Mouse (Mus musculus): ENCODE data around the gene Pak2.

Pak2 gene

GRCm38 (mm10) chr16:32078991-32079511 lies at the start of gene Pak2:
Pak2 (minus strand) TSS chr16:32079342.
- peak; percentile 92 for DNase-seq (ENCODE audit: low read depth, low spot score)

DNA sequence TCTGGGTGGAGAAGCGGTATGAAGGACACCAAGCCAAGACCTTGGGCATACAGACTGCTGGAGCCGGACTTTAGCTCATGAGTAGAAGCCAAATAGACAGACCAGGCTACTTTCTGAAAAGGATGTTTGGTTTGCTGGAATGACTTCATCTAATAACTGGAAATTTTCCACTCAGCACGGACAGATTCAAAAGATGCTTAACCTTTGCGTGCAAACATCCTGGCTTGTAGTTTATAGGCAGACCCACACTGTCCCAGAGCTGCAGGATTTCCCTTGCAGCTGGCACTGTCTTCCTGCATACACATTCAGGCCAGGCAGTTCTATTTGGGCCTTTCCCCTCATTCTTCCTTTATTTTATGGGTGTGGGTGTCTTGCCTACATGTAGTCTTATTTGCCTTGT lies 47.9 kb upstream of the Pak2 start:
- no peak for DNase-seq (ENCODE audit: low read depth, low spot score)

GRCm38 (mm10) chr16:32125364-32125763 lies 46.2 kb upstream of the Pak2 start:
- DNase-seq (ENCODE audit: low read depth, low spot score) = peak; percentile 79

DNA sequence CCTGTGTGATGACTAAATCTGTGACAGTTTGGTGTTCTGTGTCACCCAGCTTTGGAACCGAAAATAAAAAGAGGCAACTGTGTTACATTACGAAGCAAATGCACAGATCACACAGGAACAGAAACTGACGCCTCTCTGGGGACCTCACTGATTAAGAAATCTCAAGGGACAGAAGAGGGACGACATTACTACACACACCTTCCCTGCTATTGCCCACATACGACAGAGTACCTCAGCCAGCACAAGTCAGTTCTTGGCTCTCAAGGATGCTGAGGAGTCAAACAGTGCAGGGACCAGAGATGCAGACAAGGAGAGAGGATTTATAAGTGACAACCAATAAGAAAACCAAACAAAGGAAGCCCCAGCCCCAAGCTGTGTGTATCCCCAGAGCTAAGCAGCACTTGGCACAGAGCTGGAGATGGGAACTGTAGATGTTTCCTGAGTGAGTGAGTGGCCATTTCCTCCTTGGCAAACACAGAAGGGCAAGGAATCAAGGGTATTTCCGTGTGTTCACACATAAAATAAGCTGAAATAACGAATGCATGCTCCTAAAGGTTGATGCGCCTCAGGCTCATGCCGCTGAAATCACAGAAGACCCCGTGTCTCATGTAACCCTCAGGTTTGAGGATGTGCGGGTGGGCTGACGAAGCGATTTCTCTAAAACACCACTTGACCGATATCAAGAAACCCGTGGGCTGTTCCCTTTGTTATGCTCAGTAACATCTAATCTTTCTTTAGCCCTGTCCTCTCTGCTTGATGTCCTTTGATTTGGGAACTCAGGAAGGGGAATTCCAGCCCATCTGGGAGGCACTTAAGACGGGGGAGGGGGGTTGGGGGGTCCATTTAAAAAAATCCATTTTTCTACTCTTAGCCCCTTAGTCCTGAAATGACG lies 45.5 kb upstream of the Pak2 start:
- DNase-seq (ENCODE audit: low read depth, low spot score) = peak; percentile 71

DNA sequence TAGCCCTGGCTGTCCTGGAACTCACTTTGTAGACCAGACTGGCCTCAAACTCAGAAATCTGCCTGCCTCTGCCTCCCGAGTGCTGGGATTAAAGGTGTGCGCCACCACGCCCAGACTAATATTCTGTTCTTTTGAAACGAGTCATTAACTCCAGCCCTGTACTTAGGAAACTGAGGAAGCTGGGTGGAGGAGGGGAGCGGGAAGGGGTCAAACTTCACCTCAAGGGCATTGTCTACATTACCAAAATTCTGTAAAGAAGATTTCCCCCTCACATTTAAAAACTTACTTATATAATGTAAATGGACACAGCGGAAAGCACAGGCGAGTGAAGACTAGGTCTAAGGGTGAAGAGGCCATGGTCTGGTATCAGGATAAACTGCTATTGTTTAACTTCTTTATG lies 44.9 kb upstream of the Pak2 start:
- no peak for DNase-seq (ENCODE audit: low read depth, low spot score)

- peak; percentile 75 for DNase-seq (ENCODE audit: low read depth, low spot score)
These were observed 41.3 kb upstream of the Pak2 start for GRCm38 (mm10) chr16:32120454-32120853.

- DNase-seq (ENCODE audit: low read depth, low spot score) = peak; percentile 63
These were observed 37.0 kb upstream of the Pak2 start for GRCm38 (mm10) chr16:32116186-32116585.

DNA sequence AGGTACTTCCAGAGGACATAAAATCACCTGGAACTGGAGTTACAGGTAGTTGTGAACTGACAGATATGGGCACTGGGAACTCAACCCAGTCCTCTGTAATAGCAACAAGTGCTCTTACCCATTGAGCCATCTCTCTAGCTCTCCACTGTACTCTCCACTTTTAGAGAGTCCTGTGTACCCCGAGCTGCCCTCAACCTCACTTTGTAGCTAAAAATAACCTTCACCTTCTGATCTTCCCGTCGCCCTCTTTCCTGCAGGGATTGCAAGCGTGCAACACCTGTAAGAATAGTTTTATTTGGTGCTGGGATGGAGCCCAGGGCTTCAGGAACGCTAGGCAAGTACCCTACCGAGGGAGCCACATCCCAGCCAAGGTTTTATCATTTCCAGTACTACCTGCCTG lies 36.6 kb upstream of the Pak2 start:
- DNase-seq (ENCODE audit: low read depth, low spot score) = no peak

GRCm38 (mm10) chr16:32114968-32115695 lies 36.0 kb upstream of the Pak2 start:
- DNase-seq (ENCODE audit: low read depth, low spot score) = peak; percentile 83

GRCm38 (mm10) chr16:32114406-32114805 lies 35.3 kb upstream of the Pak2 start:
- DNase-seq (ENCODE audit: low read depth, low spot score) = no peak

DNA sequence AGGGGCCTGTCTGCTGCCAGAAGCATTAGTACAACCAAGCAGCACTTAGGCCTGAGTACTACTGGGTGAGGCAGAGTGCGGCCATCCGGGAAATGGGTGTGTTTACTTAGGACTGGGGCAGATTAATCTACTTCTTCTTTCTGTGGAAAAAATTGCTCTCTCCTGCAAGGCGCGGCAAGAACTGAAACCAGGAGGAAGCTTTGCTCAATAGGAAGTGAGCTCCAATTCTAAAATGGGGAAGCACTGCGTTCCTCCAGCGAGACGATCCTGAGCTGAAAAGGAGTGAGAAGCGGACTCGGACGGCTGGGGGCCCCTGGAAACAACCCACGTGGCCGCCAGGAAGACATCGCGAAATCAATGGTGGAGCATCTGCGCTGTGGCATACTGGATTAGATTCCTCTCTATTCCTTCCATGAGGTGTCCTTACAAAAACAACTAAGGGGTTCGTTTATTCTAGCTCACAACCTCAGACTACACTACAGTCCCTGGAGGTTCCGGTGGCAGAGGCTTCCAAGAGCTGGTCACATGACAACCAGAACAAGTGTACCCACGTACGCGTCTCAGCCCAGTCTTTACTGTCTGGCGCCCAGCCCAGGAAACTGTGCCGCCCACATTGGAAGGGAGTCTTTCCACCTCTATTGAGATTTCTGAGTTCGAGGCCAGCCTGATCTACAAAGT lies 34.5 kb upstream of the Pak2 start:
- DNase-seq (ENCODE audit: low read depth, low spot score) = peak; percentile 79

DNA sequence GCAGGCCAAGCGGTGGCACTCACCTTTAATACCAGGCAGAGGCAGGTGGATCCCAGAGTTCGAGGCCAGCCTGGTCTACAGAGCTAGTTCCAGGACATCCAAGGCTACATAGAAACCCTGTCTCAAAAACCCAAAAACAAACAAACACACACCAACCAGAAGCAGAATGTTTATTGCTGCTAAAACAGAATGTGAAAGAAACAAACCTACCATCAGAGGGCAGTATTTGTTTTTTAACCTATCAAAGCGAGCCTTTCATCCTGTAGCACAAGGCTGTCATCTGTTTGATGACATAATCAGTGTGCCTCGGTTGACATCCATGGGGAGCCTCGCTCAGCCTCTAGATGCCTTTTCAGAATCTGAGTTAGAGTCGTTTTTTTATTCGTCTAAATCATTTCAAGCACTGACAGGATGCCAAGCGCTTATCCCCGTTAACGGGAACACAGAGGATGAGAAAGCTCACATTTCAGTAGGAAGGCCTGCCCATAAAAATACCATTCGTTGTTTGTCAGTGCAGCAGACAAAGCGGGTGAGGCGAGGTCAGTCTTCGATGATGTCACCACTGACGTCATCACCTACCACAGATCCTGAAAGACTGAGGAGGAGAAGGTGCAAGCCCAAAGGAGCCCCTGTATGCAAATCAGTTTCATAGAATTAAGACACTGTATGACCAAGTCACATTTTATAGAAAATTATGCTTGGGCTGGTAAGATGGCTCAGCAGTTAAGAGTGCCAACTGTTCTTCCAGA lies 32.0 kb upstream of the Pak2 start:
- DNase-seq (ENCODE audit: low read depth, low spot score) = peak; percentile 59

- no peak for DNase-seq (ENCODE audit: low read depth, low spot score)
These were observed 29.4 kb upstream of the Pak2 start for GRCm38 (mm10) chr16:32108578-32108977.

- no peak for DNase-seq (ENCODE audit: low read depth, low spot score)
These were observed 29.0 kb upstream of the Pak2 start for GRCm38 (mm10) chr16:32108170-32108569.

DNA sequence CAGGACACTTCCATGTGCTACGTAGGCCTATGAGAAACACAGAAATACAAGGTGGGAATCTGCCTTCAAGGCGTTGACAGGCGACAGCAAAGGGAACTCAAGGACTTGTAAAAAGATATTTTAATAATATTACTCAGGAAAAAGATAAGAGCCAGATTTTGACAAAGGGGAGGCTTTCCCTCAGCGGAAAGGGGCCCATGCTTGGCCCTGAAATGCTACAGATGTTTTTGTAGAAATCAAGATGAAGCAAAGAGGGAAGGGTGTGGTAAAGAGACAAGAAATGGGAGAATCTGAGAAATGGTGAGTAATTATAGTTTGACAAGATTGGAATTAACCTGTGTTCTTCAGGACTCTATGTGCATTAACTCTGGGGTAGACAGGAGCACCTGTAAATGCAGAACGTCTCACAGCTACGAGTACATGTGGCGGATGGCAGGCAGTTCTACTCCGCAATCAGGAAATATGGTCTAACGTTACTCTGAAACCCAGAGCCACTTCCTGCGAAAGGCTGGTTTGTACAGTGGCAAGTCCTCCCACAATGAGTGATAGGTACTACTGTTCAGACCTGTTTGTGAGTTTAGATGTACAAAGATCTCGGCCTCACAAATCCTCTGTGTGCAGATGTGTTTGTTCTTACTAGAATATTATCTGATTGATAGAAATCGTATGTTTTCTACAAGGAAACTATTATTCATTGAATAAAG lies 28.4 kb upstream of the Pak2 start:
- no peak for DNase-seq (ENCODE audit: low read depth, low spot score)

- peak; percentile 60 for DNase-seq (ENCODE audit: low read depth, low spot score)
These were observed 26.6 kb upstream of the Pak2 start for GRCm38 (mm10) chr16:32105698-32106097.

DNA sequence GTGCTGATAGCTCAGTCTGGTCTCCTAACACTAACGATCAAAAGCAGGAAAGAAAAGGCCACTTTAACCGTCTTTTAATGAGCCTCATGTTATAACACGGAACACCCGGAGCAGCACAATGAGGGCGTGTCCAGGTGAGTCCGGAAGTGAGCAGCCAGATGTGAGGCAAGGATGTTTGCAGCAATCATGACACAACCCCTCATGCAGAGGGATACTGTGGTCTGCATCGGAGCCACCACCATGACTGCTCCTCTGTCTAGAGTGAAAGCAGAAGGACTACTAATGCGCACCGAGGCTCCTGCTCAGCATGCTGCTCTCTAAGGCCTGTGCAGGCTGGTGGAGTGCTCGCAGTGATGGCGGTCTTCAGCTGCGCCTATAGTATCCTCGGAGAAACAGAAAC lies 23.2 kb upstream of the Pak2 start:
- DNase-seq (ENCODE audit: low read depth, low spot score) = no peak

DNA sequence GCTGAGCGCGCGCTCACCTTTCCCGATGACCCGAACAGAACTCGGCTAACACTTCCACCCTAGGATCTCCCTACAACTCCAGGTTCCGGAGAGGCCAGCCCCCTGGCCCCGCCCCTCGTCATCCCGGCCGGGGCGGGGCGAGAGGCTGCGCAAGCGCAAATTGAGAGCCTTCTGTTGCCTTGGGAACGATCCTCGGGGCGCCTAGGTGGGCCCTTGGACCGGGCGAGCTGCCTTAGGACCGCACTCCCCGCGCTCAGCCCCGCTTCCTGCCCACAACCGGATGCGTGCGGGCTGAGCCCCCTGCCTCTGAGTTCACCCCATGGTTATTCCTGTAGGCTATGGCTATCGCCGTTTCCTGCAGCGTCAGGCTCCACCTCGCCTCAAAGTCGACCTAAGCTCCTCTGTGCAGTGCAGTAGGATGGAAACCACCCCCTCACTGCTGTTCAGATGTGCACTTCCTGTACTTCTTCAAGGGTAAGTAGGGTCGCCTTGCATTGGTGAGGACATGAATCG lies 20.6 kb upstream of the Pak2 start, which contains the start of the genes Pigx and Cep19:
Pigx (minus strand) TSS at position 103 of the 513 bp plus-strand sequence.
Cep19 (plus strand) TSS at position 163 of the 513 bp plus-strand sequence.
- peak; percentile 97 for DNase-seq (ENCODE audit: low read depth, low spot score)

GRCm38 (mm10) chr16:32098897-32099637 lies 19.9 kb upstream of the Pak2 start:
- no peak for DNase-seq (ENCODE audit: low read depth, low spot score)
